Mouse (Mus musculus) embryonic facial prominence, embryonic 13.5 days (tissue): ENCODE results near the gene Ano7. TPM values are rescaled to one million over a fixed set of nuclear protein-coding genes. Genes with fewer than 3 reads are reported as not detected.

ENCODE experiments used
- ATAC-seq: fragments of 200-750 bp; cut with Nextera tagmentation; 2 replicates; pipeline ENCODE4 v1.8.0; 2017; ENCODE audit warnings: low read depth; ENCODE audit not compliant: insufficient number of reproducible peaks, insufficient read depth, low FRiP score, low TSS enrichment
- H3K27ac ChIP-seq: fragments of 300-500 bp; sonication (generic); 2 replicates; pipeline ENCODE4 v1.5.1; 2015; ENCODE audit warnings: moderate library complexity, mild to moderate bottlenecking, inconsistent platforms
- H3K27me3 ChIP-seq: fragments of 300-500 bp; sonication (generic); 2 replicates; pipeline ENCODE4 v1.6.1; 2015; ENCODE audit warnings: mild to moderate bottlenecking, inconsistent platforms
- H3K36me3 ChIP-seq: fragments of 300-500 bp; sonication (generic); 2 replicates; pipeline ENCODE4 v1.6.1; 2015; ENCODE audit warnings: mild to moderate bottlenecking, inconsistent platforms
- H3K4me1 ChIP-seq: fragments of 300-500 bp; sonication (generic); 2 replicates; pipeline ENCODE4 v1.6.1; 2015; ENCODE audit warnings: inconsistent platforms
- H3K4me2 ChIP-seq: fragments of 300-500 bp; sonication (generic); 2 replicates; pipeline ENCODE4 v1.6.1; 2015; ENCODE audit warnings: moderate library complexity, mild to moderate bottlenecking, inconsistent platforms
- H3K4me3 ChIP-seq: fragments of 300-500 bp; sonication (generic); 2 replicates; pipeline ENCODE4 v1.5.1; 2015; ENCODE audit warnings: mild to moderate bottlenecking, inconsistent platforms
- H3K9ac ChIP-seq: fragments of 300-500 bp; sonication (generic); 2 replicates; pipeline ENCODE4 v1.6.1; 2015; ENCODE audit warnings: mild to moderate bottlenecking, inconsistent platforms
- H3K9me3 ChIP-seq: fragments of 300-500 bp; sonication (generic); 2 replicates; pipeline ENCODE4 v1.6.1; 2016; ENCODE audit warnings: inconsistent platforms
- microRNA-seq: library from miRNA; unstranded; fragments of <30 nt; microRNA quantifications from one replicate; pipeline ENCODE4, GENCODE M21; 2016
- polyA plus RNA-seq: library from polyadenylated mRNA; unstranded; fragments of >200 nt; fragmentation: Nextera tagmentation; extraction: Ambion mirVana; gene quantifications from 2 replicates; pipeline ENCODE4 v1.2.1, GENCODE M21; 2015

Gene Ano7
- polyA plus RNA-seq, 1 experiment from 2014 or later: 0.49 TPM

- H3K9ac ChIP-seq: no peak overlapping the region
- H3K4me2 ChIP-seq: no peak overlapping the region
- no peaks in the 10 kb centered on the region for H3K4me1 ChIP-seq
- H3K27me3 ChIP-seq: no peaks in the 10 kb centered on the region
- no peak overlapping the region for H3K4me3 ChIP-seq
- no peaks in the 10 kb centered on the region for H3K9me3 ChIP-seq
- no peak for ATAC-seq
- no peaks in the 10 kb centered on the region for H3K36me3 ChIP-seq
- H3K27ac ChIP-seq: no peak overlapping the region
Measured at GRCm38 (mm10) chr1:93453721-93454255, 80.1 kb downstream of the Ano7 start.

Small RNAs within 50 kb of the gene (microRNA-seq; reads per million reads assigned to microRNA genes)
- gene Mir6345: not detected
- not detected for gene Mir6902

Other genes with a start within 250 kb of the Ano7 start
- gene Agxt, start 238.7 kb upstream of the Ano7 start, polyA plus RNA-seq: 0.25 TPM in 1 of 2 replicates, not detected in the other
- gene 2310007B03Rik, start 213.0 kb upstream of the Ano7 start, polyA plus RNA-seq: 1.3 and 1.4 TPM in 2 replicates
- gene Crocc2, start 205.2 kb upstream of the Ano7 start, polyA plus RNA-seq: 0.04 and 0.08 TPM in 2 replicates
- 13.8 and 23.0 TPM in 2 replicates for gene Sned1, start 138.1 kb upstream of the Ano7 start, polyA plus RNA-seq
- 32.0 and 36.3 TPM in 2 replicates for gene Mterf4, start 68.0 kb upstream of the Ano7 start, polyA plus RNA-seq
- 57.9 and 64.2 TPM in 2 replicates for gene Ppp1r7, start 31.1 kb upstream of the Ano7 start, polyA plus RNA-seq
- 17.7 and 17.9 TPM in 2 replicates for gene Pask, start 30.4 kb upstream of the Ano7 start, polyA plus RNA-seq
- gene Hdlbp, start 104.9 kb downstream of the Ano7 start, polyA plus RNA-seq: 179 and 184 TPM in 2 replicates
- gene Farp2, start 138.1 kb downstream of the Ano7 start, polyA plus RNA-seq: 10.5 and 10.9 TPM in 2 replicates